Mouse (Mus musculus) forebrain, embryonic 14.5 days (tissue): Measurements from ENCODE around the gene Npm3. TPM values are rescaled to one million over a fixed set of nuclear protein-coding genes. Genes with fewer than 3 reads are reported as not detected.
A peak's percentile ranks its signal among the peaks of the same experiment; 100 is the strongest.

ENCODE experiments used
- ATAC-seq: fragments of 200-750 bp; cut with Nextera tagmentation; 2 replicates; pipeline ENCODE4 v1.8.0; 2017; ENCODE audit warnings: mild to moderate bottlenecking, moderate library complexity
- DNase-seq: peaks from one replicate; pipeline ENCODE4 v3.0.0-alpha.2; 2015; ENCODE audit warnings: low spot score
- H3K27ac ChIP-seq: fragments of 300-500 bp; sonication (generic); 2 replicates; pipeline ENCODE4 v1.5.1; 2014; ENCODE audit warnings: low read depth, mild to moderate bottlenecking, control low read depth, low read length, moderate library complexity
- H3K27me3 ChIP-seq: fragments of 300-500 bp; sonication (generic); replicated peaks from 2 replicates; pipeline ENCODE4 v1.6.1; 2014; ENCODE audit warnings: low read length, control low read depth, mixed read lengths; ENCODE audit not compliant: control insufficient read depth, insufficient read depth
- H3K36me3 ChIP-seq: fragments of 300-500 bp; sonication (generic); 2 replicates; pipeline ENCODE4 v1.6.1; 2014; ENCODE audit warnings: low read length, control low read depth; ENCODE audit not compliant: control insufficient read depth, insufficient read depth
- H3K4me1 ChIP-seq: fragments of 300-500 bp; sonication (generic); 2 replicates; pipeline ENCODE4 v1.6.1; 2014; ENCODE audit warnings: antibody characterized with exemption, low read length, control low read depth; ENCODE audit not compliant: control insufficient read depth, insufficient read depth
- H3K4me2 ChIP-seq: fragments of 300-500 bp; sonication (generic); 2 replicates; pipeline ENCODE4 v1.6.1; 2014; ENCODE audit warnings: mild to moderate bottlenecking, control low read depth, low read length
- H3K4me3 ChIP-seq: fragments of 300-500 bp; sonication (generic); 2 replicates; pipeline ENCODE4 v1.5.1; 2014; ENCODE audit warnings: low read depth, low read length, control low read depth
- H3K9ac ChIP-seq: fragments of 300-500 bp; sonication (generic); 2 replicates; pipeline ENCODE4 v1.6.1; 2014; ENCODE audit warnings: mild to moderate bottlenecking, low read length, control low read depth, moderate library complexity
- H3K9me3 ChIP-seq: fragments of 300-500 bp; sonication (generic); replicated peaks from 2 replicates; pipeline ENCODE4 v1.6.1; 2016; ENCODE audit warnings: low read length, control low read depth, mixed read lengths; ENCODE audit not compliant: control insufficient read depth
- WGBS: fragments of 180-500 bp; shearing (Covaris S2); extraction: QIAGEN DNeasy Blood & Tissue Kit; methylation state at CpG from one replicate; pipeline ENCODE4 v1.1.7; 2014; 5-methylcytosine and 5-hydroxymethylcytosine counted together
- polyA plus RNA-seq: library from polyadenylated mRNA; unstranded; fragments of >200 nt; fragmentation: Nextera tagmentation; extraction: Ambion mirVana; gene quantifications from 2 replicates; pipeline ENCODE4 v1.2.1, GENCODE M21; 2014

Gene Npm3
- polyA plus RNA-seq, 1 experiment from 2014 or later, result 12.7 TPM

- ATAC-seq (no peak), DNase-seq (no peak)
- Histone ChIP-seq H3K9me3 (no peaks in the 10 kb centered on the region), H3K36me3 (peaks cover 96% of the 10 kb centered on the region), H3K27ac (no peak overlapping the region), H3K4me2 (no peak overlapping the region), H3K9ac (no peak overlapping the region), H3K4me3 (no peak overlapping the region), H3K4me1 (peaks cover 5% of the 10 kb centered on the region), H3K27me3 (no peaks in the 10 kb centered on the region)
- WGBS, result 84% methylated on average over 2 of the region's 2 CpGs
Observed at GRCm38 (mm10) chr19:45775486-45775885, 26.1 kb upstream of the Npm3 start.

GRCm38 (mm10) chr19:45771501-45771900 is 22.1 kb upstream of the Npm3 start:
- WGBS, result 90% methylated on average over 5 of the region's 5 CpGs
- no peak overlapping the region for H3K4me3 ChIP-seq
- no peak overlapping the region for H3K4me2 ChIP-seq
- H3K9ac ChIP-seq, result no peak overlapping the region
- DNase-seq, result no peak
- peaks cover 96% of the 10 kb centered on the region for H3K36me3 ChIP-seq
- no peaks in the 10 kb centered on the region for H3K9me3 ChIP-seq
- H3K27me3 ChIP-seq, result no peaks in the 10 kb centered on the region
- ATAC-seq, result no peak
- H3K27ac ChIP-seq, result no peak overlapping the region
- no peaks in the 10 kb centered on the region for H3K4me1 ChIP-seq

GRCm38 (mm10) chr19:45760810-45761209 is 11.4 kb upstream of the Npm3 start:
- Histone ChIP-seq H3K4me1 (no peaks in the 10 kb centered on the region), H3K4me2 (no peak overlapping the region), H3K27ac (no peak overlapping the region), H3K36me3 (peaks cover 93% of the 10 kb centered on the region), H3K9me3 (no peaks in the 10 kb centered on the region), H3K27me3 (no peaks in the 10 kb centered on the region), H3K9ac (no peak overlapping the region), H3K4me3 (no peak overlapping the region)
- 86% methylated on average over 3 of the region's 3 CpGs for WGBS
- no peak for ATAC-seq
- DNase-seq, result no peak

GRCm38 (mm10) chr19:45758671-45759070 is 9.3 kb upstream of the Npm3 start:
- Histone ChIP-seq H3K27ac (no peak overlapping the region), H3K4me2 (no peak overlapping the region), H3K9ac (no peak overlapping the region), H3K27me3 (no peaks in the 10 kb centered on the region), H3K36me3 (peaks cover 94% of the 10 kb centered on the region), H3K4me3 (no peak overlapping the region), H3K4me1 (no peaks in the 10 kb centered on the region), H3K9me3 (no peaks in the 10 kb centered on the region)
- DNase-seq, result no peak
- WGBS, result 95% methylated on average over 5 of the region's 5 CpGs
- ATAC-seq, result no peak

GRCm38 (mm10) chr19:45753551-45753950 is 4.2 kb upstream of the Npm3 start:
- Histone ChIP-seq H3K36me3 (peaks cover 71% of the 10 kb centered on the region), H3K9me3 (no peaks in the 10 kb centered on the region), H3K4me3 (no peak overlapping the region), H3K4me1 (no peaks in the 10 kb centered on the region), H3K4me2 (no peak overlapping the region), H3K27me3 (no peaks in the 10 kb centered on the region), H3K27ac (no peak overlapping the region), H3K9ac (no peak overlapping the region)
- 97% methylated on average over 3 of the region's 3 CpGs for WGBS
- DNase-seq (no peak), ATAC-seq (no peak)

- no peaks in the 10 kb centered on the region for H3K27me3 ChIP-seq
- no peaks in the 10 kb centered on the region for H3K9me3 ChIP-seq
- H3K9ac ChIP-seq, result no peak overlapping the region
- ATAC-seq (no peak), DNase-seq (no peak)
- H3K27ac ChIP-seq, result no peak overlapping the region
- H3K4me3 ChIP-seq, result no peak overlapping the region
- no peak overlapping the region for H3K4me2 ChIP-seq
- H3K4me1 ChIP-seq, result no peaks in the 10 kb centered on the region
- H3K36me3 ChIP-seq, result peaks cover 54% of the 10 kb centered on the region
- WGBS, result 96% methylated on average over 7 of the region's 7 CpGs
Observed at GRCm38 (mm10) chr19:45751881-45752280, 2.5 kb upstream of the Npm3 start.

GRCm38 (mm10) chr19:45748691-45749242 is 624 bp downstream of the Npm3 start:
- H3K4me1 ChIP-seq, result peaks cover 6% of the 10 kb centered on the region; the same call in 1 of the 2 replicates
- peak; percentile 11 for ATAC-seq
- H3K9ac ChIP-seq, result peak overlapping the region; percentile 84
- no peak for DNase-seq
- peak overlapping the region; percentile 94 for H3K4me2 ChIP-seq
- no peak overlapping the region for H3K27ac ChIP-seq
- H3K27me3 ChIP-seq, result peaks cover 23% of the 10 kb centered on the region
- H3K36me3 ChIP-seq, result peaks cover 24% of the 10 kb centered on the region
- WGBS, result 2% methylated on average over 33 of the region's 33 CpGs
- H3K9me3 ChIP-seq, result no peaks in the 10 kb centered on the region
- peak overlapping the region; percentile 76 for H3K4me3 ChIP-seq

- Histone ChIP-seq H3K9ac (0 out of 2 replicates have a peak overlapping the region, but pooled peaks have one; percentile 84), H3K36me3 (peaks cover 20% of the 10 kb centered on the region), H3K4me2 (peak overlapping the region; percentile 94), H3K27me3 (peaks cover 29% of the 10 kb centered on the region), H3K27ac (no peak overlapping the region), H3K9me3 (no peaks in the 10 kb centered on the region), H3K4me3 (peak overlapping the region; percentile 76), H3K4me1 (peaks cover 6% of the 10 kb centered on the region)
- WGBS, result 55% methylated on average over 9 of the region's 9 CpGs
- DNase-seq (no peak), ATAC-seq (no peak)
Observed at GRCm38 (mm10) chr19:45748206-45748605, 1.2 kb downstream of the Npm3 start.

- Histone ChIP-seq H3K36me3 (peaks cover 13% of the 10 kb centered on the region), H3K4me1 (peaks cover 6% of the 10 kb centered on the region), H3K4me3 (no peak overlapping the region), H3K27me3 (peaks cover 36% of the 10 kb centered on the region), H3K9me3 (no peaks in the 10 kb centered on the region), H3K4me2 (no peak overlapping the region), H3K9ac (no peak overlapping the region), H3K27ac (no peak overlapping the region)
- no peak for ATAC-seq
- DNase-seq, result peak; percentile 86
- WGBS, result 37% methylated on average over 11 of the region's 11 CpGs
Observed at GRCm38 (mm10) chr19:45747028-45747867, 2.1 kb downstream of the Npm3 start.
